14 mouse cellular contexts compared by ENCODE assay signal in the genomic region with DNA sequence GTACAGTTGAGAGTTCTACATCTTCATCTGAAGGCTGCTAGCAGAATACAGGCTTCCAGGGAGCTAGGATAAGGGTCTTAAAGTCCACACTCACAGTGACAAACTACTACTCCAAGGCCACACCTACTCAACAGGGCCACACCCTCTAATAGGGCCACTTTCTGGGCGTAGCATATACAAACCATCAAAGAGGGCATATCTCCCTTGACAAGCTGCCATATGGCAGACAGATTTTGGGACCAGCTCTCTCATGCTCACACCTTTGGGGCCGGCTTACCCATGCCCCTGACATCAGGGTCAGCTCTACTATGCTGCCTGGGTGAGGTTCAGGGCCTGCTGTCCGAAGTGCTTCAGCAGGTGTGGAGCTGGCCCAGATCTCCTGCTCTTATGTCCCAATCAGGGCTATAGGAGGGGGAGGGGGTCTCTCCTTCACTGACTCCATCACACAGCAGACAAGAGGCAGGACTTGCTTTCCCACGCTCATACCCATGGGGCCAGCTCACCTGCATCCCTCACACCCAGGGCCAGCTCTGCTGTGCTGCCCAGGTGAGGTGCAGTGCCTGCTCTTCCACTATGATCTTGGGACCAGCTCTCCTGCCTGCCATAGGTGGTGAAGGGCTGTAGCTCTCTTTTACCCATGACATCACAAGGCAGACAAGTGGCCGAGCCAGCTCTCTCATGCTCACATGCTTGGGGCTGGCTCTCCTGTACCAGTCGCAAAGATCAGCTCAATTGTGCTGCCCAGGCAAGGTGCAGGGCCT. TPM values are rescaled to one million over a fixed set of nuclear protein-coding genes. Genes with fewer than 3 reads are reported as not detected.
A peak's percentile ranks its signal among the peaks of the same experiment; 100 is the strongest.
DNase-seq lines count a peak whose midpoint lies in the region; ATAC-seq and TF ChIP-seq lines count a peak whose summit lies in the region.
"Had no signal": no experiment of that assay in that cellular context is flagged by ENCODE, and none has a peak within 500 bp of the region (broad histone marks: within the 10 kb centered on the region; RNA-seq: fewer than 3 reads in every experiment).

No protein-coding gene starts in this region.

- no peaks in the 10 kb centered on the region for H3K4me1 ChIP-seq in kidney, embryonic 14.5 days (ENCODE audit: control insufficient read depth, insufficient read depth, low read length)
- peaks cover 13 to 19% of the 10 kb centered on the region in 2 experiments for H3K4me1 ChIP-seq in MEL (ENCODE audit: control insufficient read depth in 1 of 2, insufficient read depth in 2 of 2, low read length in 2 of 2)
- peaks cover 79% of the 10 kb centered on the region for H3K4me1 ChIP-seq in liver, embryonic 15.5 days (replicated peaks)
- H3K4me1 ChIP-seq: forebrain, embryonic 13.5 days had no signal

- no peaks in the 10 kb centered on the region for H3K36me3 ChIP-seq in kidney, embryonic 14.5 days (ENCODE audit: control insufficient read depth, insufficient read depth, low read length)
- H3K36me3 ChIP-seq in MEL (ENCODE audit: control insufficient read depth in 1 of 2, insufficient read depth in 2 of 2, low read length in 2 of 2), result peaks cover 0 to 27% of the 10 kb centered on the region in 2 experiments; a peak in 2 of 4 replicates
- peaks cover 35% of the 10 kb centered on the region for H3K36me3 ChIP-seq in liver, embryonic 15.5 days (replicated peaks)

- 78% methylated on average over 6 of the region's 6 CpGs for WGBS in kidney, embryonic 14.5 days
- 50% methylated on average over 6 of the region's 6 CpGs for WGBS in liver, embryonic 15.5 days (ENCODE audit: insufficient replicate concordance)

- H3K4me2 ChIP-seq in kidney, embryonic 14.5 days (replicated peaks; ENCODE audit: low read depth, low read length), result no peak overlapping the region
- H3K4me2 ChIP-seq in liver, embryonic 15.5 days, result peak overlapping the region; percentile 63
- H3K4me2 ChIP-seq: forebrain, embryonic 13.5 days had no signal

- no peaks in the 10 kb centered on the region for H3K9me3 ChIP-seq in kidney, embryonic 14.5 days (ENCODE audit: control insufficient read depth, low read length)
- H3K9me3 ChIP-seq in MEL (replicated peaks; ENCODE audit: insufficient read depth, low read length), result no peaks in the 10 kb centered on the region
- no peaks in the 10 kb centered on the region for H3K9me3 ChIP-seq in liver, embryonic 15.5 days (replicated peaks)
- H3K9me3 ChIP-seq: forebrain, embryonic 13.5 days had no signal

- no peak for TF ChIP-seq CTCF in MEL (IDR thresholded peaks at IDR 0.05 in 2 of 3, conservative IDR thresholded peaks at IDR 0.05 in 1 of 3; ENCODE audit: control insufficient read depth in 1 of 3, insufficient read depth in 1 of 3, low read depth in 2 of 3, low read length in 3 of 3, poor library complexity in 1 of 3, severe bottlenecking in 1 of 3)

- peak; percentile 28; the same call in 1 of the 2 replicates for ATAC-seq in kidney, embryonic 14.5 days (ENCODE audit: low FRiP score, low TSS enrichment)
- ATAC-seq in liver, embryonic 15.5 days (ENCODE audit: insufficient read depth), result peak; percentile 98
- no peak for ATAC-seq in activated CD4-positive, CD25-positive, alpha-beta regulatory T cell, adult 4 months
- ATAC-seq: forebrain, embryonic 13.5 days had no signal

- no peak overlapping the region for H3K4me3 ChIP-seq in kidney, embryonic 14.5 days (ENCODE audit: low read length)
- no peak overlapping the region for H3K4me3 ChIP-seq in MEL (ENCODE audit: control insufficient read depth in 1 of 2, insufficient read depth in 1 of 2, low read depth in 2 of 2, low read length in 2 of 2)
- H3K4me3 ChIP-seq in liver, embryonic 15.5 days (replicated peaks), result peak overlapping the region; percentile 15
- H3K4me3 ChIP-seq: forebrain, embryonic 13.5 days; heart, adult 2 months had no signal

- DNase-seq in kidney, adult 9 months, result no peak
- DNase-seq in MEL (ENCODE audit: low read depth, low spot score), result peak; percentile 35
- DNase-seq in c-Kit-positive CD71-positive TER-119-negative erythroid progenitor cells, embryonic 14.5 days (ENCODE audit: low read depth), result peak; percentile 71
- no peak for DNase-seq in layer of hippocampus, adult 9-10 months (ENCODE audit: low spot score)
- no peak for DNase-seq in adrenal gland, postnatal 10 days
- DNase-seq: heart, adult 2 months; kidney, adult 11 months; layer of hippocampus, postnatal 36 days; lung, adult 2 months; right cerebral cortex, adult 18-20 months had no signal

- H3K9ac ChIP-seq in kidney, embryonic 14.5 days (ENCODE audit: low read depth, low read length), result no peak overlapping the region
- no peak overlapping the region for H3K9ac ChIP-seq in MEL (ENCODE audit: control insufficient read depth, low read depth, low read length, poor library complexity, severe bottlenecking)
- peak overlapping the region; percentile 41 for H3K9ac ChIP-seq in liver, embryonic 15.5 days
- H3K9ac ChIP-seq: forebrain, embryonic 13.5 days had no signal

- TF ChIP-seq POLR2A in MEL (IDR thresholded peaks at IDR 0.05; ENCODE audit: control insufficient read depth in 1 of 2, insufficient read depth in 1 of 2, low read depth in 1 of 2, low read length in 2 of 2, poor library complexity in 1 of 2), result no peak

- H3K27ac ChIP-seq in kidney, embryonic 14.5 days (ENCODE audit: low read depth, low read length), result no peak overlapping the region
- no peak overlapping the region for H3K27ac ChIP-seq in MEL (ENCODE audit: control insufficient read depth, low read depth, low read length)
- H3K27ac ChIP-seq in liver, embryonic 15.5 days (replicated peaks), result peak overlapping the region; percentile 85
- H3K27ac ChIP-seq: forebrain, embryonic 13.5 days; heart, adult 2 months had no signal

- TF ChIP-seq RAD21 in MEL (IDR thresholded peaks at IDR 0.05; ENCODE audit: low read depth, low read length), result no peak

- no peak for TF ChIP-seq EP300 in MEL (IDR thresholded peaks at IDR 0.05; ENCODE audit: low read depth in 1 of 2, low read length in 2 of 2)

- H3K27me3 ChIP-seq in kidney, embryonic 14.5 days (ENCODE audit: control insufficient read depth, insufficient read depth, low read length), result no peaks in the 10 kb centered on the region
- no peaks in the 10 kb centered on the region for H3K27me3 ChIP-seq in MEL (ENCODE audit: control insufficient read depth in 1 of 2, insufficient read depth in 2 of 2, low read length in 2 of 2)
- no peaks in the 10 kb centered on the region for H3K27me3 ChIP-seq in liver, embryonic 15.5 days
- H3K27me3 ChIP-seq: forebrain, embryonic 13.5 days had no signal

- H3K79me2 ChIP-seq in MEL (ENCODE audit: control insufficient read depth, insufficient read depth, low read length, poor library complexity), result peaks cover 9% of the 10 kb centered on the region; the same call in 1 of the 2 replicates

TF ChIP-seq in MEL, 35 proteins besides CTCF, POLR2A, EP300 and RAD21:
- TF ChIP-seq RCOR1 (IDR thresholded peaks at IDR 0.05; ENCODE audit: low read depth, low read length) (no peak), MEF2A (IDR thresholded peaks at IDR 0.05; ENCODE audit: extremely low read depth, insufficient replicate concordance, low read depth, low read length, poor library complexity, severe bottlenecking) (no peak), ZC3H11A (IDR thresholded peaks at IDR 0.05; ENCODE audit: low read depth, low read length) (no peak), MAFK (IDR thresholded peaks at IDR 0.05; ENCODE audit: borderline replicate concordance, low read depth, low read length) (no peak), GABPA (IDR thresholded peaks at IDR 0.05; ENCODE audit: low read depth, low read length) (no peak), HCFC1 (IDR thresholded peaks at IDR 0.05; ENCODE audit: low read depth, low read length) (no peak), NELFE (IDR thresholded peaks at IDR 0.05; ENCODE audit: low read depth, low read length) (no peak), SMC3 (IDR thresholded peaks at IDR 0.05; ENCODE audit: low read depth, low read length) (no peak), NRF1 (IDR thresholded peaks at IDR 0.05; ENCODE audit: insufficient read depth, low read depth, low read length, poor library complexity, severe bottlenecking) (no peak), ZMIZ1 (IDR thresholded peaks at IDR 0.05; ENCODE audit: low read depth, low read length) (no peak), POLR2AphosphoS2 (IDR thresholded peaks at IDR 0.05; ENCODE audit: low read length) (no peak), MAX (IDR thresholded peaks at IDR 0.05; ENCODE audit: low read length) (no peak), MYB (IDR thresholded peaks at IDR 0.05; ENCODE audit: low read depth, low read length) (no peak), TBP (IDR thresholded peaks at IDR 0.05; ENCODE audit: low read depth, low read length) (no peak), SIN3A (IDR thresholded peaks at IDR 0.05; ENCODE audit: low read length) (no peak), GATA1 (IDR thresholded peaks at IDR 0.05; ENCODE audit: low read depth, low read length) (no peak), ZKSCAN1 (IDR thresholded peaks at IDR 0.05; ENCODE audit: low read depth, low read length) (no peak), CHD2 (IDR thresholded peaks at IDR 0.05; ENCODE audit: low read length) (no peak)
TF ChIP-seq in MEL: peak in this region for 0.

RNA-seq across cellular contexts. Expression of a gene that starts 32.6 kb away (rescaled TPM):
- 28.6 and 40.0 TPM in 2 replicates for polyA plus RNA-seq in kidney, embryonic 14.5 days (2014; fragmentation: Nextera tagmentation; extraction: Ambion mirVana)
- total RNA-seq in MEL (2012; rRNA removed), result 20.8 and 22.7 TPM in 2 replicates
- 10 to 100 TPM in 1 of 2 experiments, not detected in 1; 24.9 TPM for polyA plus RNA-seq in MEL (2012; ENCODE audit: insufficient read depth in 1 of 2, insufficient read length in 2 of 2, low read depth in 1 of 2, low replicate concordance in 2 of 2, missing spikeins in 1 of 2)
- 95.4 and 97.7 TPM in 2 replicates for polyA plus RNA-seq in liver, embryonic 15.5 days (2015; fragmentation: Nextera tagmentation; extraction: Ambion mirVana)
- polyA plus RNA-seq in activated CD4-positive, CD25-positive, alpha-beta regulatory T cell, adult 4 months (2017; shearing (Covaris generic)), result under 1 TPM; 0.13 to 0.40 TPM
- total RNA-seq in adrenal gland, postnatal 10 days (2021), result 10 to 100 TPM; 50.7 to 67.1 TPM

Comparison
In these comparisons a context has a peak if more than half of its experiments do, and no peak if none do; other contexts are left out.
1. DNase-seq: peak in MEL (single experiment) and c-Kit-positive CD71-positive TER-119-negative erythroid progenitor cells, embryonic 14.5 days (single experiment); none in kidney, adult 9 months (single experiment), layer of hippocampus, adult 9-10 months (single experiment) and adrenal gland, postnatal 10 days (single experiment).